Mouse (Mus musculus): ENCODE measurements at regions not wholly inside any gene's neighbourhood (a gene's known extent, or its start where the extent isn't known, plus 50 kb on each side); places are given as distances from the start of the nearest gene placed in this dataset.

- no peak for DNase-seq (ENCODE audit: low spot score in 2 of 2)
These were observed 113.4 kb upstream of the Egln3 start for GRCm38 (mm10) chr12:54316980-54317471.

GRCm38 (mm10) chr12:54316066-54316567 is 112.5 kb upstream of the Egln3 start:
- DNase-seq (ENCODE audit: low spot score in 2 of 2) = no peak

GRCm38 (mm10) chr12:54314153-54314552 is 110.5 kb upstream of the Egln3 start:
- no peak for DNase-seq (ENCODE audit: low spot score in 2 of 2)

GRCm38 (mm10) chr12:54313211-54313845 is 109.7 kb upstream of the Egln3 start:
- DNase-seq (ENCODE audit: low spot score in 2 of 2) = peak in 1 of 2 experiments; percentile 8

- DNase-seq (ENCODE audit: low spot score in 2 of 2) = no peak
These were observed 109.0 kb upstream of the Egln3 start for GRCm38 (mm10) chr12:54312522-54313210.

- no peak for DNase-seq (ENCODE audit: low spot score in 2 of 2)
These were observed 108.3 kb upstream of the Egln3 start for GRCm38 (mm10) chr12:54311896-54312521.

- DNase-seq (ENCODE audit: low spot score in 2 of 2) = no peak
These were observed 106.2 kb upstream of the Egln3 start for GRCm38 (mm10) chr12:54309874-54310273.

GRCm38 (mm10) chr12:54309219-54309618 is 105.6 kb upstream of the Egln3 start:
- DNase-seq (ENCODE audit: low spot score in 2 of 2) = no peak

- DNase-seq (ENCODE audit: low spot score in 2 of 2) = no peak
These were observed 101.5 kb upstream of the Egln3 start for GRCm38 (mm10) chr12:54305135-54305630.

- no peak for DNase-seq (ENCODE audit: low spot score in 2 of 2)
These were observed 100.1 kb upstream of the Egln3 start for GRCm38 (mm10) chr12:54303746-54304145.

- no peak for DNase-seq (ENCODE audit: low spot score in 2 of 2)
These were observed 95.8 kb upstream of the Egln3 start for GRCm38 (mm10) chr12:54299506-54299905.

GRCm38 (mm10) chr12:54293248-54293647 is 89.6 kb upstream of the Egln3 start:
- no peak for DNase-seq (ENCODE audit: low spot score in 2 of 2)

GRCm38 (mm10) chr12:54290311-54290710 is 86.7 kb upstream of the Egln3 start:
- no peak for DNase-seq (ENCODE audit: low spot score in 2 of 2)

- DNase-seq (ENCODE audit: low spot score in 2 of 2) = no peak
These were observed 85.1 kb upstream of the Egln3 start for GRCm38 (mm10) chr12:54288747-54289146.

GRCm38 (mm10) chr12:54288041-54288502 is 84.4 kb upstream of the Egln3 start:
- DNase-seq (ENCODE audit: low spot score in 2 of 2) = no peak

- no peak for DNase-seq (ENCODE audit: low spot score in 2 of 2)
These were observed 83.5 kb upstream of the Egln3 start for GRCm38 (mm10) chr12:54286911-54287819.

GRCm38 (mm10) chr12:54283646-54284045 is 80.0 kb upstream of the Egln3 start:
- no peak for DNase-seq (ENCODE audit: low spot score in 2 of 2)

- no peak for DNase-seq (ENCODE audit: low spot score in 2 of 2)
These were observed 79.4 kb upstream of the Egln3 start for GRCm38 (mm10) chr12:54283011-54283410.

- DNase-seq (ENCODE audit: low spot score in 2 of 2) = no peak
These were observed 78.7 kb upstream of the Egln3 start for GRCm38 (mm10) chr12:54282281-54282921.

GRCm38 (mm10) chr12:54280457-54280856 is 76.8 kb upstream of the Egln3 start:
- DNase-seq (ENCODE audit: low spot score in 2 of 2) = no peak

- no peak for DNase-seq (ENCODE audit: low spot score in 2 of 2)
These were observed 76.3 kb upstream of the Egln3 start for GRCm38 (mm10) chr12:54280001-54280400.
